Mouse (Mus musculus) hindbrain, embryonic 12.5 days (tissue): ENCODE data around the gene Nfe2l2. TPM values are rescaled to one million over a fixed set of nuclear protein-coding genes. Genes with fewer than 3 reads are reported as not detected.

Source experiments
- ATAC-seq: fragments of 200-750 bp; cut with Nextera tagmentation; 2 replicates; pipeline ENCODE4 v1.8.0; 2017; ENCODE audit warnings: moderate TSS enrichment; ENCODE audit not compliant: low FRiP score
- H3K27ac ChIP-seq: fragments of 300-500 bp; sonication (generic); 2 replicates; pipeline ENCODE4 v1.5.1; 2016; ENCODE audit warnings: mild to moderate bottlenecking
- H3K27me3 ChIP-seq: fragments of 300-500 bp; sonication (generic); 2 replicates; pipeline ENCODE4 v1.6.1; 2016; ENCODE audit warnings: mild to moderate bottlenecking
- H3K36me3 ChIP-seq: fragments of 300-500 bp; sonication (generic); 2 replicates; pipeline ENCODE4 v1.6.1; 2016; ENCODE audit warnings: mild to moderate bottlenecking
- H3K4me1 ChIP-seq: fragments of 300-500 bp; sonication (generic); 2 replicates; pipeline ENCODE4 v1.6.1; 2016
- H3K4me2 ChIP-seq: fragments of 300-500 bp; sonication (generic); replicated peaks from 2 replicates; pipeline ENCODE4 v1.6.1; 2016; ENCODE audit warnings: mild to moderate bottlenecking
- H3K4me3 ChIP-seq: fragments of 300-500 bp; sonication (generic); 2 replicates; pipeline ENCODE4 v1.5.1; 2016; ENCODE audit warnings: mild to moderate bottlenecking
- H3K9ac ChIP-seq: fragments of 300-500 bp; sonication (generic); 2 replicates; pipeline ENCODE4 v1.6.1; 2016; ENCODE audit warnings: mild to moderate bottlenecking, moderate library complexity
- H3K9me3 ChIP-seq: fragments of 300-500 bp; sonication (generic); replicated peaks from 2 replicates; pipeline ENCODE4 v1.6.1; 2016; ENCODE audit warnings: mild to moderate bottlenecking
- WGBS: fragments of 180-500 bp; shearing (Covaris S2); methylation state at CpG from one replicate; pipeline ENCODE4 v1.1.7; 2016; 5-methylcytosine and 5-hydroxymethylcytosine counted together
- polyA plus RNA-seq: library from polyadenylated mRNA; unstranded; fragments of >200 nt; fragmentation: Nextera tagmentation; extraction: Ambion mirVana; gene quantifications from 2 replicates; pipeline ENCODE4 v1.2.1, GENCODE M21; 2016

The Nfe2l2 gene
- polyA plus RNA-seq, 1 experiment from 2014 or later: 20.0 TPM

- H3K27me3 ChIP-seq: no peaks in the 10 kb centered on the region
- no peak overlapping the region for H3K9ac ChIP-seq
- no peaks in the 10 kb centered on the region for H3K4me1 ChIP-seq
- H3K4me2 ChIP-seq: no peak overlapping the region
- H3K4me3 ChIP-seq: no peak overlapping the region
- no peak for ATAC-seq
- no peak overlapping the region for H3K27ac ChIP-seq
- H3K36me3 ChIP-seq: no peaks in the 10 kb centered on the region
- WGBS: 85% methylated on average over 10 of the region's 10 CpGs
- no peaks in the 10 kb centered on the region for H3K9me3 ChIP-seq
Measured at GRCm38 (mm10) chr2:75730052-75730451, 25.6 kb upstream of the Nfe2l2 start.

DNA sequence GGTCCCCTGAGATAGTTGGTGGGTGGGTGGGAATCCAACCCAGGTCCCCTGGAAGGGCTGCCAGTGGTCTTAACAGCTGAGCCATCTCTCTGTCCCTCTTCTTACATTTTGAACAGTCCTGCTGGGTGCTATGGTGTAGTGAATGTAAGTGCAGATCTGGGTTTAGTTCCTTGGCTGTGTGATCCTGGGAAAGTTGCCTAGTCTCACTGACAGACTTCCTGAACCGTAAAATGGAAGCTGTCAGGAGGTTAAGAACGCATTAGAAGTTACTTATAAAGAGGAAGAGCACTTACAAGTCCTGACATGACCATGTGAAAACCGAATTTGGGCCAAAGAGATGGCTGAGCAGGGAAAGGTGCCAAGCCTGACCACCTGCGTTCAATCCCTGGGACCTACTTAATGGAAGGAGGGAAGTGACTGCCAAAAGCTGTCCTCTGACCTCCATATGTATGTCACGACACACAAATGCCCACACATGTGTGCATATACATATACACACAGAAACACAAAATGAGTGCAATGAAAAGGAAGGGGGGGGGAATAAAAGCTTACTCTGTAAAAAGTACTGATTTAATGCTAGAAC lies 20.5 kb upstream of the Nfe2l2 start:
- no peaks in the 10 kb centered on the region for H3K9me3 ChIP-seq
- H3K4me3 ChIP-seq: no peak overlapping the region
- no peak overlapping the region for H3K27ac ChIP-seq
- no peak for ATAC-seq
- H3K36me3 ChIP-seq: no peaks in the 10 kb centered on the region
- H3K4me1 ChIP-seq: no peaks in the 10 kb centered on the region
- no peak overlapping the region for H3K4me2 ChIP-seq
- H3K9ac ChIP-seq: no peak overlapping the region
- WGBS: 81% methylated on average over 5 of the region's 5 CpGs
- no peaks in the 10 kb centered on the region for H3K27me3 ChIP-seq

DNA sequence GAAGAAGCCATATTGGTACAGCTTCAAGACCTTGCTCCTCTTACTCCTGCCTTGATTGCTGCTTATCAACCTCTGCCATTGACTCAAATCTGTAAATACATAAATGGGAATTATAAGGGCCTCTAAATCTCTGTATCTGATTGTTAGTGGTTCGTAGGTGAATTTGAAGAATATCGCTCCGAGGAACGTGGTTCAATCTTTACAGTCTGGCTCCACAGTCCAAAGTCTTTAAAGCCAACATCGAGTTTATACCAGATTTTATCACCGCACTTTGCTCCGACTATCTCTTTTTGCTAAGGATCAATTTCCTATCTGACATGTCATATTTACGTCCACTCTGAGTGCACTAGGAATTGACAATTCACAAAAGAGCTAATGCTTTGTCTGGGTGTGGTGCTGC lies 19.0 kb upstream of the Nfe2l2 start:
- Histone ChIP-seq H3K36me3 (no peaks in the 10 kb centered on the region), H3K4me2 (no peak overlapping the region), H3K27ac (no peak overlapping the region), H3K9me3 (no peaks in the 10 kb centered on the region), H3K9ac (no peak overlapping the region), H3K4me1 (no peaks in the 10 kb centered on the region), H3K27me3 (no peaks in the 10 kb centered on the region), H3K4me3 (no peak overlapping the region)
- 94% methylated on average over 8 of the region's 8 CpGs for WGBS
- ATAC-seq: no peak

GRCm38 (mm10) chr2:75722893-75723292 lies 18.5 kb upstream of the Nfe2l2 start:
- Histone ChIP-seq H3K4me2 (no peak overlapping the region), H3K27me3 (no peaks in the 10 kb centered on the region), H3K27ac (no peak overlapping the region), H3K36me3 (no peaks in the 10 kb centered on the region), H3K4me3 (no peak overlapping the region), H3K4me1 (no peaks in the 10 kb centered on the region), H3K9ac (no peak overlapping the region), H3K9me3 (no peaks in the 10 kb centered on the region)
- WGBS: 82% methylated on average over 5 of the region's 5 CpGs
- no peak for ATAC-seq

DNA sequence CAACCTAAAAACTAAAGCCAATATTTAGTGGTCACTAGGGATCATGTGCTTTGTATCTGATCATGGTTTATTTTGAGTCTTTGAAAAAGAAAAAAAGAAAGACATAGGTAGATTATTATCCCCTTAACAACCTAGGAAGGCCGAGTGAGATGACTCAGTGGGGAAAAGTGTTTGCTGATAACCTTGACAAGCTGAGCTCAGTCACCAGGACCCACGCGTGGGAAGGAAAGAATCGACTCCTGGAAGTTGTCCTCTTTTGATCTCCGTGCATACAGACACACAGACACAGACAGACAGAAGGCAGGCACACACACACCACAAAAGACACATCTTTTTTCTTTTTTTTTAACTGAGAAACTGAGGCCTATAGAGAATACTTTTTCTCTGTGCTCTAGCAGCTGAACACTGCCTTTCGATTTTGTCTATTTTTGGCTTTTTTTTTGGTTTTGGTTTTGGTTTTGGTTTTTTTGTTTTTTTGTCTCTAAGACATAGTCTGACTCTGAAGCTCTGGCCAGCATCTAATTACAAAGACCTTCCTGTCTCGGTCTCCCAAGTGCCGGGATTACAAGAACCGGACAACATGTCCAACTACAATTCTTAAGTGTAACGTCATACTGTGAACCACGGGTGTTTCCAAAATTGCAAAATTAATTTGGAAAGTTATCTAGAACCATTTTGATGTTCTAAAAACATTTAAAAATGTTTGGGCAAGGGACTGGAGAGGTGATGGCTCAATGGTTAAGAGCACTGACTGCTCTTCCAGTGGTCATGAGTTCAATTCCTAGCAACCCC lies 16.0 kb upstream of the Nfe2l2 start:
- ATAC-seq: no peak
- no peak overlapping the region for H3K4me2 ChIP-seq
- WGBS: 82% methylated on average over 11 of the region's 11 CpGs
- H3K27me3 ChIP-seq: no peaks in the 10 kb centered on the region
- no peak overlapping the region for H3K4me3 ChIP-seq
- H3K9me3 ChIP-seq: no peaks in the 10 kb centered on the region
- 0 out of 2 replicates have a peak, but pooled peaks cover 1% of the 10 kb centered on the region for H3K4me1 ChIP-seq
- H3K36me3 ChIP-seq: no peaks in the 10 kb centered on the region
- no peak overlapping the region for H3K9ac ChIP-seq
- no peak overlapping the region for H3K27ac ChIP-seq

DNA sequence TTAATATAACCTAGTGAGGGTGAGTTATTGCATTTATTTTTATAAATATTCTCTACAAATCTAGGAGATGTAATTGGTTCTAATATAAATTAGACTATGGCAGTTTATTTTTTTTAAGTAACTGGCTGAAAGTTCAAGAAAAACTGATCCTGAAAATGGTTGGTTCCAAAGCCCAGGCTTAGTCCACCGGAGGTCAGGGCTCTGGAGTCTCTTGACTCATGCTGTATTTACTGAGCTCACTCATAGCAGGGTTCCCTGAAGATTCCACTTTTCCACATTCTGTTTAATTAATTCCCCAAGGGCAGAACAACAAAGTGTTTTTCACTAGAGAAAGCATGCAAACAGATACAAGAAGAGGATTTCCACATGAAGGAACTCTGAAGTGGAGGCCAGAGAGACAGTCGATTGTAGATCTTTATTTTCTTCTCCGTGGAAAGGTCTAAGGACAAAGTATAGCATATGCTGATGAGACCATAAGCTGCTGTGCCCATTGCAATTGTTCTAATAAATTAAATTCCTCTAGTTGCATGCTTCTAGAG lies 15.0 kb upstream of the Nfe2l2 start:
- WGBS: 77% methylated on average over 3 of the region's 3 CpGs
- no peaks in the 10 kb centered on the region for H3K36me3 ChIP-seq
- H3K9ac ChIP-seq: no peak overlapping the region
- no peak for ATAC-seq
- no peaks in the 10 kb centered on the region for H3K27me3 ChIP-seq
- H3K9me3 ChIP-seq: no peaks in the 10 kb centered on the region
- no peak overlapping the region for H3K4me2 ChIP-seq
- no peak overlapping the region for H3K4me3 ChIP-seq
- H3K4me1 ChIP-seq: 0 out of 2 replicates have a peak, but pooled peaks cover 2% of the 10 kb centered on the region
- no peak overlapping the region for H3K27ac ChIP-seq

DNA sequence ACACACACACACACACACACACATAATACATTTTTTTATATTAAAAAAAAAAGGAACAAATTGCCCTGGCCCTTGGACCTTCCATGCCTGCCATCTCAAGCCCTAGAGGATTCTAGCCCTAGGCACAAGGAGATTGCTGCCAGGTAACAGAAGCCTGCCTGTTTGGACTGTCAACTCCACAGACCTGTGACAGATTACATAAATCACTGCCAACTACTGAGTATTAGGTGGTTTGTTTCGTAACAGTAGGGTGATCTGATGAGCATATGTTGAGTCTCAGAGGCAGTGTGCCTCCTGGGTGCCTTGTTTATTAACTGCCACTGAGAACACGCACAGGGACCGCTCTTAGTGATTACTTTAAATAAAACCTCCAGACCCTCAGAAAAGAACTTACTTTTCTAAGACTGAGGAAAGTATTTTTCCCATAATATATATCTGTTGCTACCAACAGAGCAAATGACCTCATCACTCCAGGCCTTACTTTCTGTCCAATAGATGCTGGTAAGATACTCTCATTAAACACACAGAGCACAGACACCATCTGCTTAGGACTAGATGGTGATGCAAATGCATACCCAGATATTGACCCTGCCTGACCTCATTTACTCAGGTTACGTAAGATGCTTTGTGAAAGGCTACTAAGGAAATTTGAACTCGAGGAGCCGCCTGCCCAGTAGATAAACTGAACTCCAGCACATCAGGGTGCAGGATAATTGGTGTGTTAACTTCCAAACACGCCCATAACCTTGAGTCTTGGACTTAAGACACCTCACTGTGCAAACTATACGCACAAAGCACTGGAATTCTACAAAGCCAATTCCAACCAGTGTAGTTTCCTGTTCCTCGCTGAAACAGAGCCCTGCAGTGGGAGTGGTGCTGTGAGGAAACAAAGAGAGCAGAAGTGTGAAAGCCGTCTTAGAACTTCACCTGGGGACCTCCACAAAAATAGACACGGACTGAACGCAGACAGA lies 11.9 kb upstream of the Nfe2l2 start:
- no peaks in the 10 kb centered on the region for H3K27me3 ChIP-seq
- 0 out of 2 replicates have a peak, but pooled peaks cover 2% of the 10 kb centered on the region for H3K4me1 ChIP-seq
- H3K4me3 ChIP-seq: no peak overlapping the region
- no peaks in the 10 kb centered on the region for H3K36me3 ChIP-seq
- H3K27ac ChIP-seq: no peak overlapping the region
- no peak for ATAC-seq
- no peak overlapping the region for H3K4me2 ChIP-seq
- no peak overlapping the region for H3K9ac ChIP-seq
- no peaks in the 10 kb centered on the region for H3K9me3 ChIP-seq
- 46% methylated on average over 12 of the region's 12 CpGs for WGBS

DNA sequence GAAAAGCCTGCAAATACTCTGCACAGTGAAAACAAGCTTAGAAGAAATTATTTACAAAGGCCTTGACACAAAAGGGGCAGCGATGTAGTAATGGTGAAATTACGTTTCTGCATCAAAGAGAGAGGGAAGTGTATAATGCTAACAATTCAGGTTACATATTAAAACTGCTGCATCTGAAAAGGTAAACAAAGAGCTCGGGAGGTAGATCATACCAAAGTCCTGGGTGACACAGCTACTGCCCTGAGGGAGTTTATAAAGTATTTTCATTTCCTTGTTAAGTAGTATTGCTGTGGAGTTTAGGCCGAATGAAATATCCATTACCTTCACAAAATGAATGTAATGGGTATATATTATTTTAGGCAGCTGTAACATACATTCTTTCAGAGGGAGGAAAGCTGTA lies 10.3 kb upstream of the Nfe2l2 start:
- 80% methylated on average over 4 of the region's 4 CpGs for WGBS

DNA sequence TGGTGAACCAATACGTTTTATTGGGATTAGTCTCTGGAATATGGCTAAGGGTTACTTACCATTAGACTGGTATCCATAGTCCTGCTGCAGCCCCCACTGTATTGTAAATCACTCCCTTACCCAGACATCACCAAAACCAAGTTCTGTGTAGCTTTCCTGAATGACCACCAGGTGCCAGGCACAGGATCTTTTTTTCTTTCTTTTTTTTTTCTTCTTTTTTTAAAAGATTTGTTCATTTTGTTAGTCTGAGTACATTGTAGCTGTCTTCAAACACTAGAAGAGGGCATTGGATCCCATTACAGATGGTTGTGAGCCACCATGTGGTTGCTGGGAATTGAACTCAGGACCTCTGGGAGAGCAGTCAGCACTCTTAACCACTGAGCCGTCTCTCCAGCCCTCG lies 8.6 kb upstream of the Nfe2l2 start:
- Histone ChIP-seq H3K27ac (no peak overlapping the region), H3K27me3 (no peaks in the 10 kb centered on the region), H3K36me3 (no peaks in the 10 kb centered on the region), H3K9me3 (no peaks in the 10 kb centered on the region), H3K4me2 (no peak overlapping the region), H3K9ac (no peak overlapping the region), H3K4me3 (no peak overlapping the region), H3K4me1 (0 out of 2 replicates have a peak, but pooled peaks cover 2% of the 10 kb centered on the region)
- ATAC-seq: no peak
- 91% methylated on average over 3 of the region's 3 CpGs for WGBS

More for the DNA sequence above, 10.3 kb upstream of the Nfe2l2 start:
- 0 out of 2 replicates have a peak, but pooled peaks cover 2% of the 10 kb centered on the region for H3K4me1 ChIP-seq
- H3K36me3 ChIP-seq: no peaks in the 10 kb centered on the region
- H3K4me3 ChIP-seq: no peak overlapping the region
- H3K9ac ChIP-seq: no peak overlapping the region
- no peaks in the 10 kb centered on the region for H3K9me3 ChIP-seq
- H3K27me3 ChIP-seq: no peaks in the 10 kb centered on the region
- ATAC-seq: no peak
- no peak overlapping the region for H3K4me2 ChIP-seq
- no peak overlapping the region for H3K27ac ChIP-seq

- Histone ChIP-seq H3K9me3 (no peaks in the 10 kb centered on the region), H3K4me2 (no peak overlapping the region), H3K36me3 (no peaks in the 10 kb centered on the region), H3K27ac (no peak overlapping the region), H3K9ac (no peak overlapping the region), H3K4me1 (peaks cover 18% of the 10 kb centered on the region), H3K27me3 (no peaks in the 10 kb centered on the region), H3K4me3 (no peak overlapping the region)
- ATAC-seq: no peak
- WGBS: 18% methylated on average over 1 of the region's 1 CpGs
Measured at GRCm38 (mm10) chr2:75707420-75707819, 3.0 kb upstream of the Nfe2l2 start.

- H3K4me2 ChIP-seq: no peak overlapping the region
- peaks cover 24% of the 10 kb centered on the region for H3K4me1 ChIP-seq
- no peak for ATAC-seq
- H3K27ac ChIP-seq: no peak overlapping the region
- no peak overlapping the region for H3K9ac ChIP-seq
- no peak overlapping the region for H3K4me3 ChIP-seq
- no peaks in the 10 kb centered on the region for H3K27me3 ChIP-seq
- 73% methylated on average over 5 of the region's 5 CpGs for WGBS
- H3K36me3 ChIP-seq: no peaks in the 10 kb centered on the region
- H3K9me3 ChIP-seq: no peaks in the 10 kb centered on the region
Measured at GRCm38 (mm10) chr2:75706435-75706834, 2.0 kb upstream of the Nfe2l2 start.
